Mouse (Mus musculus) intestine, embryonic 15.5 days (tissue): ENCODE results near the gene Hdac7. TPM values are rescaled to one million over a fixed set of nuclear protein-coding genes. Genes with fewer than 3 reads are reported as not detected.

Experiments
- ATAC-seq: fragments of 200-750 bp; cut with Nextera tagmentation; 2 replicates; pipeline ENCODE4 v1.8.0; 2017; ENCODE audit warnings: moderate TSS enrichment, moderate library complexity
- H3K27ac ChIP-seq: fragments of 300-500 bp; sonication (generic); 2 replicates; pipeline ENCODE4 v1.5.1; 2015; ENCODE audit warnings: mild to moderate bottlenecking, inconsistent platforms
- H3K27me3 ChIP-seq: fragments of 300-500 bp; sonication (generic); replicated peaks from 2 replicates; pipeline ENCODE4 v1.6.1; 2015; ENCODE audit warnings: inconsistent platforms
- H3K36me3 ChIP-seq: fragments of 300-500 bp; sonication (generic); 2 replicates; pipeline ENCODE4 v1.6.1; 2015; ENCODE audit warnings: inconsistent platforms
- H3K4me1 ChIP-seq: fragments of 300-500 bp; sonication (generic); replicated peaks from 2 replicates; pipeline ENCODE4 v1.6.1; 2015; ENCODE audit warnings: inconsistent platforms
- H3K4me2 ChIP-seq: fragments of 300-500 bp; sonication (generic); replicated peaks from 2 replicates; pipeline ENCODE4 v1.6.1; 2015; ENCODE audit warnings: mild to moderate bottlenecking, inconsistent platforms
- H3K4me3 ChIP-seq: fragments of 300-500 bp; sonication (generic); replicated peaks from 2 replicates; pipeline ENCODE4 v1.5.1; 2015; ENCODE audit warnings: inconsistent platforms
- H3K9ac ChIP-seq: fragments of 300-500 bp; sonication (generic); 2 replicates; pipeline ENCODE4 v1.6.1; 2015; ENCODE audit warnings: inconsistent platforms
- H3K9me3 ChIP-seq: fragments of 300-500 bp; sonication (generic); 2 replicates; pipeline ENCODE4 v1.6.1; 2016; ENCODE audit warnings: inconsistent platforms
- WGBS: fragments of 180-500 bp; shearing (Covaris S2); methylation state at CpG from one replicate; pipeline ENCODE4 v1.1.7; 2015; 5-methylcytosine and 5-hydroxymethylcytosine counted together
- polyA plus RNA-seq: library from polyadenylated mRNA; unstranded; fragments of >200 nt; fragmentation: Nextera tagmentation; extraction: Ambion mirVana; gene quantifications from 2 replicates; pipeline ENCODE4 v1.2.1, GENCODE M21; 2015

Hdac7 gene
- polyA plus RNA-seq, 1 experiment from 2014 or later: 18.0 TPM

GRCm38 (mm10) chr15:97828221-97828842 is 16.0 kb downstream of the Hdac7 start:
- peak overlapping the region; percentile 90 for H3K4me2 ChIP-seq
- peaks cover 67% of the 10 kb centered on the region for H3K4me1 ChIP-seq
- no peaks in the 10 kb centered on the region for H3K9me3 ChIP-seq
- no peak overlapping the region for H3K4me3 ChIP-seq
- ATAC-seq: no peak
- 0 out of 2 replicates have a peak overlapping the region, but pooled peaks have one; percentile 9 for H3K9ac ChIP-seq
- peak overlapping the region; percentile 49 for H3K27ac ChIP-seq
- no peaks in the 10 kb centered on the region for H3K27me3 ChIP-seq
- H3K36me3 ChIP-seq: no peaks in the 10 kb centered on the region
- 45% methylated on average over 6 of the region's 6 CpGs for WGBS

DNA sequence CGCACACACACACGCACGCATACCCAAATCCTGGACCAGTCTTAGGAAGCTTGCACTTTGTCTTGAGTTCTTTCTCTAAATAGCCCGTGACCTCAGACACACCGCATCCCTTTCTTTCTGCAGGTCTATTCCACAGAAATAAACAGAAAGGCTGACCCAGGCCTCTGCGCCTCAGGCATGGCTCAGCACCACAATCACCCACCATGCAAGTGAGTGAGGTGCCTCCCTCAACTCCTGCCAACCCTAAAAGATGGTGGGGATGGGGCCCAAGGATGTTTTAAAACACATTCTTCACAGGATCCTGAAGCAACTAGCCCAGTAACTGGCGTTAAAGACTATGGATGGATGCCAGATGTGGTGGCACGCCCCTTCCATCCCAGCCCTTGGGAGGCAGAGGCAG is 16.9 kb downstream of the Hdac7 start:
- WGBS: 76% methylated on average over 8 of the region's 8 CpGs
- Histone ChIP-seq H3K9me3 (no peaks in the 10 kb centered on the region), H3K4me1 (peaks cover 70% of the 10 kb centered on the region)

GRCm38 (mm10) chr15:97826588-97827261 is 17.6 kb downstream of the Hdac7 start:
- Histone ChIP-seq H3K9me3 (no peaks in the 10 kb centered on the region), H3K4me2 (0 out of 2 replicates have a peak overlapping the region, but pooled peaks have one; percentile 66)
- no peak for ATAC-seq

More for the DNA sequence above, 16.9 kb downstream of the Hdac7 start:
- H3K36me3 ChIP-seq: no peaks in the 10 kb centered on the region
- H3K4me2 ChIP-seq: no peak overlapping the region
- H3K4me3 ChIP-seq: no peak overlapping the region
- no peak overlapping the region for H3K9ac ChIP-seq
- H3K27ac ChIP-seq: no peak overlapping the region
- H3K27me3 ChIP-seq: no peaks in the 10 kb centered on the region
- ATAC-seq: no peak

GRCm38 (mm10) chr15:97825941-97826587 is 18.2 kb downstream of the Hdac7 start:
- Histone ChIP-seq H3K36me3 (no peaks in the 10 kb centered on the region), H3K27ac (peak overlapping the region; percentile 72), H3K9me3 (no peaks in the 10 kb centered on the region), H3K4me2 (peak overlapping the region; percentile 66), H3K4me3 (no peak overlapping the region), H3K9ac (peak overlapping the region; percentile 41; the same call in 1 of the 2 replicates), H3K27me3 (no peaks in the 10 kb centered on the region), H3K4me1 (peaks cover 80% of the 10 kb centered on the region)
- WGBS: 57% methylated on average over 12 of the region's 12 CpGs
- no peak for ATAC-seq

More at GRCm38 (mm10) chr15:97826588-97827261, 17.6 kb downstream of the Hdac7 start:
- no peak overlapping the region for H3K4me3 ChIP-seq
- no peaks in the 10 kb centered on the region for H3K27me3 ChIP-seq
- WGBS: 68% methylated on average over 5 of the region's 5 CpGs
- peaks cover 74% of the 10 kb centered on the region for H3K4me1 ChIP-seq
- H3K36me3 ChIP-seq: no peaks in the 10 kb centered on the region
- 0 out of 2 replicates have a peak overlapping the region, but pooled peaks have one; percentile 72 for H3K27ac ChIP-seq
- H3K9ac ChIP-seq: no peak overlapping the region

- Histone ChIP-seq H3K9me3 (no peaks in the 10 kb centered on the region), H3K27me3 (no peaks in the 10 kb centered on the region), H3K4me3 (peak overlapping the region; percentile 37), H3K36me3 (no peaks in the 10 kb centered on the region), H3K9ac (peak overlapping the region; percentile 41), H3K4me1 (peaks cover 86% of the 10 kb centered on the region), H3K4me2 (peak overlapping the region; percentile 66), H3K27ac (peak overlapping the region; percentile 72)
- ATAC-seq: peak; percentile 91
- WGBS: 8% methylated on average over 29 of the region's 29 CpGs
Observed at GRCm38 (mm10) chr15:97825071-97825940, 19.0 kb downstream of the Hdac7 start.

- Histone ChIP-seq H3K27ac (no peak overlapping the region), H3K4me3 (no peak overlapping the region), H3K4me1 (peaks cover 74% of the 10 kb centered on the region), H3K9ac (no peak overlapping the region), H3K9me3 (no peaks in the 10 kb centered on the region), H3K27me3 (no peaks in the 10 kb centered on the region), H3K4me2 (no peak overlapping the region), H3K36me3 (no peaks in the 10 kb centered on the region)
- ATAC-seq: no peak
- 81% methylated on average over 6 of the region's 6 CpGs for WGBS
Observed at GRCm38 (mm10) chr15:97824042-97824441, 20.3 kb downstream of the Hdac7 start.

DNA sequence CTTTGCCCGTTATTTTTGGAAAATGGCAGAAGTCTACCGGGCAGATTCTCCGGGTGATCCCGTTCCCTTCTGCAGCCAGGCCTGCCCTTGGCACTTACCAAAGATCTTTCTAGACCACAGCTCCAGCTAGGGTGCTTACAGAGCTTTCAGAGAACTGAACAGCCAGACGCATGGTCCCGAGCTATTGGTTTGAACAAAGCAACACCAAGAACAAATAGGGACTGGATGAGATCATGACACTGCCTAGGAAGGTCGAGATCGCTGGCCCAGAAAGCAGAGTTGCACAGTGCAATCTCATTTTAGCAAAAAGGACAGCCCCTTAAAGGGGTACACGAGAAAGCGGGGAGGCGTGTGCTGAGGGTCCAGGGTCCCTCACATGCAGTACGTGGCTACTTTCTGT is 20.8 kb downstream of the Hdac7 start:
- no peaks in the 10 kb centered on the region for H3K27me3 ChIP-seq
- ATAC-seq: no peak
- peaks cover 68% of the 10 kb centered on the region for H3K4me1 ChIP-seq
- H3K4me2 ChIP-seq: no peak overlapping the region
- H3K9ac ChIP-seq: no peak overlapping the region
- no peaks in the 10 kb centered on the region for H3K36me3 ChIP-seq
- no peak overlapping the region for H3K27ac ChIP-seq
- H3K4me3 ChIP-seq: no peak overlapping the region
- no peaks in the 10 kb centered on the region for H3K9me3 ChIP-seq
- WGBS: 74% methylated on average over 12 of the region's 12 CpGs

DNA sequence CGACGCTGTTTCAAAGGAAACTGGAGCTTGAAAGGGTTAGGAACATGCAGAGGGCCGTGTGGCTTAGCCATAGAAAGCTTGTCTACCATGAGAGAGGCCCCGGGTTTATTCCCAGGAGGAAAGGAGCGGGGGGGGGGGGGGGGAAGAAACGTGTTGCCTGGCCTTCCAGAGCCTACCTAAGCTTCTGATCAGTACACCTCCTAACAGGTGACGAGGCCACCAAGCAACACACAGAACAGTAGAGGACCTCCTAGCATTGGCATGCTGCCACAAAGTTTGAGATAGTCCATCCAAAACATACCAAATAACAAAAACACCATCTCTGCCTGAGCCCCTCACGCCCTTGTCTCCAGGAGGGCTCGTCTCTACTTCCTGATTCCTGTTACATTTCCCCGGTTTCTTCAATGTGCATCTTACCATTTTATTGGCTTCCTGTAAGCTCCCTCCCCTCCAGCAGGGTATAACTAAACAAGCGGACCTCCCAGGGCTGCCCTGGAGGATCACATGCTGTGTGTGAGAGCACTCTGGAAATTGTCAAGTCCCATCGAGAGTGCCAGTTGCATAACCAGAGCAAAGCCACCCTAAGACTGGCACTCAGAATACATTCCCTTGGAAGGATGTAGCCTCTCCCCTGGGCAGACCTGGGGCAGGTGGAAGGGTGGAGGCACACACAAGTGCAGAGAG is 21.6 kb downstream of the Hdac7 start:
- no peak overlapping the region for H3K4me2 ChIP-seq
- no peaks in the 10 kb centered on the region for H3K27me3 ChIP-seq
- no peak overlapping the region for H3K9ac ChIP-seq
- no peak for ATAC-seq
- H3K9me3 ChIP-seq: no peaks in the 10 kb centered on the region
- peak overlapping the region; percentile 13; the same call in 1 of the 2 replicates for H3K27ac ChIP-seq
- no peak overlapping the region for H3K4me3 ChIP-seq
- 36% methylated on average over 12 of the region's 12 CpGs for WGBS
- no peaks in the 10 kb centered on the region for H3K36me3 ChIP-seq
- H3K4me1 ChIP-seq: peaks cover 62% of the 10 kb centered on the region

DNA sequence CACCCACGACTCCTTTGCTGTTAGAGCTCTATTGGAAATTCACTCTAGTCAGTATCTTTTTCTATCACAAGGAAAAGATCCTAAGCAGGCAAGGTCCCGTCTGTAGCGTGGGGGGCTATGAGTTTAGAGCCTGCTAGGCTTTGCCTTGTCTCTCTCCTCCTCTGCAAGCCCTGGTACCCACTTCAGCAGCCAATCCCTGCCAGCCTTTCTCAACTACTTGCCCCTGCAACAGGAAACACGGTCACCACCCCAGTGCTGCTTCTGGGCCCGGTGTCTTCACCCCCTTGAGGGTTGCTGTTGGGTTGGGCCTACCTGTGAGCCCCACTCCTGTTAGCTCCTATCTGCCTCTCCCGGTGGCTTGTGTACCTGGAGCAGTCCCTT is 22.3 kb downstream of the Hdac7 start:
- Histone ChIP-seq H3K27me3 (no peaks in the 10 kb centered on the region), H3K27ac (peak overlapping the region; percentile 13)

GRCm38 (mm10) chr15:97821321-97821982 is 22.9 kb downstream of the Hdac7 start:
- Histone ChIP-seq H3K4me2 (no peak overlapping the region), H3K4me3 (no peak overlapping the region), H3K4me1 (peaks cover 57% of the 10 kb centered on the region), H3K27me3 (no peaks in the 10 kb centered on the region), H3K36me3 (no peaks in the 10 kb centered on the region), H3K9me3 (no peaks in the 10 kb centered on the region), H3K9ac (no peak overlapping the region), H3K27ac (peak overlapping the region; percentile 13)
- WGBS: 40% methylated on average over 10 of the region's 10 CpGs
- peak; percentile 22; the same call in 1 of the 2 replicates for ATAC-seq

More for the DNA sequence above, 22.3 kb downstream of the Hdac7 start:
- H3K4me1 ChIP-seq: peaks cover 62% of the 10 kb centered on the region
- H3K9me3 ChIP-seq: no peaks in the 10 kb centered on the region
- H3K36me3 ChIP-seq: no peaks in the 10 kb centered on the region
- no peak overlapping the region for H3K4me2 ChIP-seq
- H3K9ac ChIP-seq: no peak overlapping the region
- ATAC-seq: no peak
- no peak overlapping the region for H3K4me3 ChIP-seq
- whole genome bisulfite sequencing: 57% methylated on average over 6 of the region's 6 CpGs

DNA sequence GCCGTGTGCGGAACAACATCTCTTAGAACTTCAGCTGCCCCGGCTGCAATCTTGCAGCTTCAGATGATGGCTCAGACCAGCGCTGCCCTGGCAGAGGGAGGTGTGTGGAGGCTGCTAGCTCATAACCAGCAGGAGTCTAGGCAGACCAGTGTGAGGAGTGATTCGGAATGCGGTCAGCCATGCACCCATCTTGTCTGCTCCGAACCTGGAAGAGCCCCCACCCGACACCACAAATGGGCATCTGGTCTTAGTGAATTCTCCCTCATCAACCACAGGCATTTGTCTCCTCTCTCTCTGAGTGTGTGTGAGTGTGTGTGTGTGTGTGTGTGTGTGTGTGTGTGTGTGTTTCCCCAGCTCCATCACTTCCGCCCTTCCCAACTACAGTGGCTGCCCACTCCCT is 24.4 kb downstream of the Hdac7 start:
- H3K9me3 ChIP-seq: no peaks in the 10 kb centered on the region
- no peaks in the 10 kb centered on the region for H3K27me3 ChIP-seq
- no peak overlapping the region for H3K9ac ChIP-seq
- H3K4me1 ChIP-seq: peaks cover 42% of the 10 kb centered on the region
- whole genome bisulfite sequencing: 80% methylated on average over 9 of the region's 9 CpGs
- H3K4me3 ChIP-seq: no peak overlapping the region
- H3K27ac ChIP-seq: no peak overlapping the region
- no peak overlapping the region for H3K4me2 ChIP-seq
- ATAC-seq: no peak
- no peaks in the 10 kb centered on the region for H3K36me3 ChIP-seq
